In the genomic region with DNA sequence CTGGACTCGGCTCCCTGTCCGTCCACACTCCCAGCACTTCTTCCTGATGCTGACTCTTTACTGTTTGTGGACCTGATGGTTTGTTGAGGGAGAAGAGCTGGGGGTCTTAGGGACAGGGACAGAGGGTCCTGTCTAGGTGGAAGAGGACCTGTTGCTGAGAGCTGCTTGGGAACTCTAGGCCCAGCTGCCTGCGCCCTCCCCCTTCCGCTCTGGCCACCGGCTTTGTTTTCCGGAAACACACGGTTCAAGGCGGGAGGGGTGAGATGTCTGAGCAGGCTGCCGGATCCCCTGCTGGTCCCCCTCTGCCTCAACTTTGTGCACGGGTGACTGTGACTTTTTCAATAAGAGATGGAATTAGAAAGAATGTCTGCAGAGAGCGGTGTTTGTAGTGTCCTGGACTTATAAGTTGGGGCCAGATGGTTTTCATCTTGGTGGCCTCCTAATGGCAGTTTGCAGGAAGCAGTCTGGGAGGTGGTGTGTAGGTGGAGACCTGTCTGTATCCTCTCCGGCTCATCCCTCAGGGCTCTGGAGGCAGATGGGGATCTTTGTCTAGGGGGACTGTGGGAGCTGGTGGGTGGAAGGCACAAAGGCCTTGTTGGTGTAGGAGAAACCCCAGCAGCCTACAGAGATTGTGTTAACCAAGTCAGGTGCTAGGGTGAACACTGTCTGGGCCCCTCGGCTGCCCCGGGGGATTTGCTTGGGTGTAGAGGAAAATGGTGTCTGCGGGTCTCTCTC, we compare ENCODE assay signal across 8 mouse cellular contexts. TPM values are rescaled to one million over a fixed set of nuclear protein-coding genes. Genes with fewer than 3 reads are reported as not detected.
DNase-seq lines count a peak whose midpoint lies in the region; ATAC-seq and TF ChIP-seq lines count a peak whose summit lies in the region.

No protein-coding gene starts in this region.

- peak overlapping the region; percentile 87 for H3K9ac ChIP-seq in forebrain, postnatal 0 days
- peak overlapping the region; percentile 78 for H3K9ac ChIP-seq in hindbrain, embryonic 15.5 days
- peak overlapping the region; percentile 85 for H3K9ac ChIP-seq in limb, embryonic 14.5 days (ENCODE audit: low read depth, low read length, severe bottlenecking)
- peak overlapping the region; percentile 92 for H3K9ac ChIP-seq in midbrain, embryonic 13.5 days (replicated peaks)
- peak overlapping the region; percentile 89 for H3K9ac ChIP-seq in stomach, embryonic 16.5 days (ENCODE audit: low read length)

- no peak for TF ChIP-seq CTCF in brain, embryonic 14.5 days (IDR thresholded peaks at IDR 0.05; ENCODE audit: borderline replicate concordance, extremely low read depth, insufficient read depth, insufficient read length)
- TF ChIP-seq CTCF in forebrain, postnatal 0 days (IDR thresholded peaks at IDR 0.05; ENCODE audit: low read depth), result 0 out of 2 replicates have a peak, but pooled peaks have one; percentile 8

- no peak for ATAC-seq in forebrain, postnatal 0 days
- ATAC-seq in hindbrain, embryonic 15.5 days (ENCODE audit: low FRiP score, low read depth), result no peak
- no peak for ATAC-seq in limb, embryonic 14.5 days (ENCODE audit: low FRiP score, low read depth)
- no peak for ATAC-seq in midbrain, embryonic 13.5 days
- ATAC-seq in stomach, embryonic 16.5 days (ENCODE audit: insufficient read depth, low FRiP score), result no peak

- 19% methylated on average over 15 of the region's 15 CpGs for WGBS in forebrain, postnatal 0 days
- 16% methylated on average over 15 of the region's 15 CpGs for WGBS in hindbrain, embryonic 15.5 days
- 10% methylated on average over 15 of the region's 15 CpGs for WGBS in limb, embryonic 14.5 days
- WGBS in midbrain, embryonic 13.5 days, result 20% methylated on average over 15 of the region's 15 CpGs
- 12% methylated on average over 15 of the region's 15 CpGs for WGBS in stomach, embryonic 16.5 days

- no peaks in the 10 kb centered on the region for H3K9me3 ChIP-seq in forebrain, postnatal 0 days (ENCODE audit: low read length)
- no peaks in the 10 kb centered on the region for H3K9me3 ChIP-seq in hindbrain, embryonic 15.5 days
- no peaks in the 10 kb centered on the region for H3K9me3 ChIP-seq in limb, embryonic 14.5 days (ENCODE audit: control insufficient read depth, low read length)
- H3K9me3 ChIP-seq in midbrain, embryonic 13.5 days, result no peaks in the 10 kb centered on the region
- no peaks in the 10 kb centered on the region for H3K9me3 ChIP-seq in stomach, embryonic 16.5 days (replicated peaks; ENCODE audit: control insufficient read depth, low read length)

- H3K4me3 ChIP-seq in forebrain, postnatal 0 days (ENCODE audit: low read depth, low read length), result peak overlapping the region; percentile 94
- peak overlapping the region; percentile 80 for H3K4me3 ChIP-seq in hindbrain, embryonic 15.5 days
- peak overlapping the region; percentile 85 for H3K4me3 ChIP-seq in limb, embryonic 14.5 days (replicated peaks; ENCODE audit: low read length)
- peak overlapping the region; percentile 83 for H3K4me3 ChIP-seq in midbrain, embryonic 13.5 days (replicated peaks)
- peak overlapping the region; percentile 75 for H3K4me3 ChIP-seq in stomach, embryonic 16.5 days (replicated peaks; ENCODE audit: low read length)

- no peak for TF ChIP-seq POLR2A in brain, embryonic 14.5 days (IDR thresholded peaks at IDR 0.05; ENCODE audit: borderline replicate concordance, extremely low read depth, insufficient read depth, insufficient read length, poor library complexity, severe bottlenecking)
- TF ChIP-seq POLR2A in limb, embryonic 14.5 days (IDR thresholded peaks at IDR 0.05; ENCODE audit: borderline replicate concordance, extremely low read depth, insufficient read depth, insufficient read length), result no peak

- peak overlapping the region; percentile 95 for H3K27ac ChIP-seq in forebrain, postnatal 0 days (ENCODE audit: low read depth, low read length)
- H3K27ac ChIP-seq in hindbrain, embryonic 15.5 days (replicated peaks), result peak overlapping the region; percentile 82
- H3K27ac ChIP-seq in limb, embryonic 14.5 days (replicated peaks; ENCODE audit: low read depth, low read length), result peak overlapping the region; percentile 71
- H3K27ac ChIP-seq in midbrain, embryonic 13.5 days, result peak overlapping the region; percentile 86
- H3K27ac ChIP-seq in stomach, embryonic 16.5 days (ENCODE audit: low read length), result peak overlapping the region; percentile 83

- H3K27me3 ChIP-seq in forebrain, postnatal 0 days (ENCODE audit: insufficient read depth, low read length), result no peaks in the 10 kb centered on the region
- H3K27me3 ChIP-seq in hindbrain, embryonic 15.5 days, result no peaks in the 10 kb centered on the region
- no peaks in the 10 kb centered on the region for H3K27me3 ChIP-seq in limb, embryonic 14.5 days (ENCODE audit: control insufficient read depth, insufficient read depth, low read length)
- no peaks in the 10 kb centered on the region for H3K27me3 ChIP-seq in midbrain, embryonic 13.5 days
- H3K27me3 ChIP-seq in stomach, embryonic 16.5 days (ENCODE audit: control insufficient read depth, insufficient read depth, low read length), result no peaks in the 10 kb centered on the region

- peak; percentile 57 for DNase-seq in layer of hippocampus, adult 11-12 months (ENCODE audit: low spot score)
- no peak for DNase-seq in layer of hippocampus, adult 9-10 months (ENCODE audit: low spot score)
- DNase-seq in brain, embryonic 14.5 days (ENCODE audit: low read depth), result peak; percentile 39
- no peak for DNase-seq in forebrain, postnatal 0 days
- DNase-seq in limb, embryonic 14.5 days (ENCODE audit: low spot score), result peak; percentile 35

- peaks cover 22% of the 10 kb centered on the region; the same call in 1 of the 2 replicates for H3K4me1 ChIP-seq in forebrain, postnatal 0 days (ENCODE audit: insufficient read depth)
- peaks cover 45% of the 10 kb centered on the region for H3K4me1 ChIP-seq in hindbrain, embryonic 15.5 days (replicated peaks)
- H3K4me1 ChIP-seq in limb, embryonic 14.5 days (ENCODE audit: control insufficient read depth, insufficient read depth, low read length), result peaks cover 13% of the 10 kb centered on the region
- peaks cover 49% of the 10 kb centered on the region for H3K4me1 ChIP-seq in midbrain, embryonic 13.5 days (replicated peaks)
- H3K4me1 ChIP-seq in stomach, embryonic 16.5 days (ENCODE audit: control insufficient read depth, insufficient read depth, low read length), result peaks cover 31% of the 10 kb centered on the region

- peaks cover 4% of the 10 kb centered on the region; the same call in 1 of the 2 replicates for H3K36me3 ChIP-seq in forebrain, postnatal 0 days (ENCODE audit: insufficient read depth)
- no peaks in the 10 kb centered on the region for H3K36me3 ChIP-seq in hindbrain, embryonic 15.5 days
- H3K36me3 ChIP-seq in limb, embryonic 14.5 days (ENCODE audit: control insufficient read depth, insufficient read depth, low read length), result no peaks in the 10 kb centered on the region
- no peaks in the 10 kb centered on the region; the same call in 1 of the 2 replicates for H3K36me3 ChIP-seq in midbrain, embryonic 13.5 days
- no peaks in the 10 kb centered on the region for H3K36me3 ChIP-seq in stomach, embryonic 16.5 days (ENCODE audit: control insufficient read depth, insufficient read depth, low read length)

- H3K4me2 ChIP-seq in forebrain, postnatal 0 days (ENCODE audit: low read depth), result peak overlapping the region; percentile 97
- peak overlapping the region; percentile 97 for H3K4me2 ChIP-seq in hindbrain, embryonic 15.5 days
- peak overlapping the region; percentile 94 for H3K4me2 ChIP-seq in limb, embryonic 14.5 days (replicated peaks; ENCODE audit: low read depth, low read length, severe bottlenecking)
- peak overlapping the region; percentile 99 for H3K4me2 ChIP-seq in midbrain, embryonic 13.5 days (replicated peaks)
- peak overlapping the region; percentile 88 for H3K4me2 ChIP-seq in stomach, embryonic 16.5 days (ENCODE audit: low read depth, low read length)

RNA-seq across cellular contexts. Expression of a gene that starts 1.0 kb away (rescaled TPM):
- 213 and 237 TPM in 2 replicates for polyA plus RNA-seq in brain, embryonic 14.5 days (2012; rRNA removed)
- 127 and 135 TPM in 2 replicates for total RNA-seq in forebrain, postnatal 0 days (2014; rRNA removed)
- polyA plus RNA-seq in forebrain, postnatal 0 days (2015; fragmentation: Nextera tagmentation; extraction: Ambion mirVana), result 91.8 and 94.1 TPM in 2 replicates
- polyA plus RNA-seq in hindbrain, embryonic 15.5 days (2015; fragmentation: Nextera tagmentation; extraction: Ambion mirVana), result 109 and 127 TPM in 2 replicates
- polyA plus RNA-seq in limb, embryonic 14.5 days (2012; rRNA removed), result 253 and 298 TPM in 2 replicates
- polyA plus RNA-seq in limb, embryonic 14.5 days (2014; fragmentation: Nextera tagmentation; extraction: Ambion mirVana), result 110 and 125 TPM in 2 replicates
- polyA plus RNA-seq in midbrain, embryonic 13.5 days (2015; fragmentation: Nextera tagmentation; extraction: Ambion mirVana), result 73.8 and 115 TPM in 2 replicates
- polyA plus RNA-seq in stomach, embryonic 16.5 days (2015; fragmentation: Nextera tagmentation; extraction: Ambion mirVana), result 18.1 TPM in 2 replicates

RNA-seq across cellular contexts. Expression of a gene that starts 17.8 kb away (rescaled TPM):
- polyA plus RNA-seq in brain, embryonic 14.5 days (2012; rRNA removed), result 4.2 and 4.5 TPM in 2 replicates
- total RNA-seq in forebrain, postnatal 0 days (2014; rRNA removed), result 1.2 and 2.7 TPM in 2 replicates
- 0.58 and 0.69 TPM in 2 replicates for polyA plus RNA-seq in forebrain, postnatal 0 days (2015; fragmentation: Nextera tagmentation; extraction: Ambion mirVana)
- 3.4 and 4.1 TPM in 2 replicates for polyA plus RNA-seq in hindbrain, embryonic 15.5 days (2015; fragmentation: Nextera tagmentation; extraction: Ambion mirVana)
- polyA plus RNA-seq in limb, embryonic 14.5 days (2012; rRNA removed), result 5.6 and 6.2 TPM in 2 replicates
- polyA plus RNA-seq in limb, embryonic 14.5 days (2014; fragmentation: Nextera tagmentation; extraction: Ambion mirVana), result 2.2 and 2.8 TPM in 2 replicates
- polyA plus RNA-seq in midbrain, embryonic 13.5 days (2015; fragmentation: Nextera tagmentation; extraction: Ambion mirVana), result 4.0 and 4.9 TPM in 2 replicates
- 3.7 and 4.8 TPM in 2 replicates for polyA plus RNA-seq in stomach, embryonic 16.5 days (2015; fragmentation: Nextera tagmentation; extraction: Ambion mirVana)

RNA-seq across cellular contexts. Expression of a gene that starts 20.9 kb away (rescaled TPM):
- polyA plus RNA-seq in brain, embryonic 14.5 days (2012; rRNA removed), result 12.7 and 17.3 TPM in 2 replicates
- 3.0 and 4.9 TPM in 2 replicates for total RNA-seq in forebrain, postnatal 0 days (2014; rRNA removed)
- polyA plus RNA-seq in forebrain, postnatal 0 days (2015; fragmentation: Nextera tagmentation; extraction: Ambion mirVana), result 4.2 and 4.5 TPM in 2 replicates
- 4.8 and 5.4 TPM in 2 replicates for polyA plus RNA-seq in hindbrain, embryonic 15.5 days (2015; fragmentation: Nextera tagmentation; extraction: Ambion mirVana)
- 16.8 and 29.2 TPM in 2 replicates for polyA plus RNA-seq in limb, embryonic 14.5 days (2012; rRNA removed)
- 5.6 and 6.4 TPM in 2 replicates for polyA plus RNA-seq in limb, embryonic 14.5 days (2014; fragmentation: Nextera tagmentation; extraction: Ambion mirVana)
- 6.1 and 7.6 TPM in 2 replicates for polyA plus RNA-seq in midbrain, embryonic 13.5 days (2015; fragmentation: Nextera tagmentation; extraction: Ambion mirVana)
- polyA plus RNA-seq in stomach, embryonic 16.5 days (2015; fragmentation: Nextera tagmentation; extraction: Ambion mirVana), result 5.6 and 6.7 TPM in 2 replicates

RNA-seq across cellular contexts. Expression of a gene that starts 21.0 kb away (rescaled TPM):
- polyA plus RNA-seq in brain, embryonic 14.5 days (2012; rRNA removed), result 62.0 and 62.5 TPM in 2 replicates
- total RNA-seq in forebrain, postnatal 0 days (2014; rRNA removed), result 21.0 and 24.1 TPM in 2 replicates
- 86.8 and 87.9 TPM in 2 replicates for polyA plus RNA-seq in forebrain, postnatal 0 days (2015; fragmentation: Nextera tagmentation; extraction: Ambion mirVana)
- polyA plus RNA-seq in hindbrain, embryonic 15.5 days (2015; fragmentation: Nextera tagmentation; extraction: Ambion mirVana), result 64.2 and 71.6 TPM in 2 replicates
- 83.1 and 107 TPM in 2 replicates for polyA plus RNA-seq in limb, embryonic 14.5 days (2012; rRNA removed)
- 91.4 and 104 TPM in 2 replicates for polyA plus RNA-seq in limb, embryonic 14.5 days (2014; fragmentation: Nextera tagmentation; extraction: Ambion mirVana)
- polyA plus RNA-seq in midbrain, embryonic 13.5 days (2015; fragmentation: Nextera tagmentation; extraction: Ambion mirVana), result 60.2 and 60.3 TPM in 2 replicates
- polyA plus RNA-seq in stomach, embryonic 16.5 days (2015; fragmentation: Nextera tagmentation; extraction: Ambion mirVana), result 92.1 and 99.9 TPM in 2 replicates

RNA-seq across cellular contexts. Expression of a gene that starts 33.2 kb away (rescaled TPM):
- 91.9 and 113 TPM in 2 replicates for polyA plus RNA-seq in brain, embryonic 14.5 days (2012; rRNA removed)
- 105 and 131 TPM in 2 replicates for total RNA-seq in forebrain, postnatal 0 days (2014; rRNA removed)
- polyA plus RNA-seq in forebrain, postnatal 0 days (2015; fragmentation: Nextera tagmentation; extraction: Ambion mirVana), result 70.4 and 77.6 TPM in 2 replicates
- 83.6 and 93.2 TPM in 2 replicates for polyA plus RNA-seq in hindbrain, embryonic 15.5 days (2015; fragmentation: Nextera tagmentation; extraction: Ambion mirVana)
- polyA plus RNA-seq in limb, embryonic 14.5 days (2012; rRNA removed), result 87.8 and 122 TPM in 2 replicates
- 78.0 and 89.1 TPM in 2 replicates for polyA plus RNA-seq in limb, embryonic 14.5 days (2014; fragmentation: Nextera tagmentation; extraction: Ambion mirVana)
- 60.9 and 80.6 TPM in 2 replicates for polyA plus RNA-seq in midbrain, embryonic 13.5 days (2015; fragmentation: Nextera tagmentation; extraction: Ambion mirVana)
- polyA plus RNA-seq in stomach, embryonic 16.5 days (2015; fragmentation: Nextera tagmentation; extraction: Ambion mirVana), result 11.5 and 12.7 TPM in 2 replicates

Comparison
In these comparisons a context has a peak if more than half of its experiments do, and no peak if none do; other contexts are left out.
1. DNase-seq: peak in layer of hippocampus, adult 11-12 months (single experiment), brain, embryonic 14.5 days (single experiment) and limb, embryonic 14.5 days (single experiment); none in layer of hippocampus, adult 9-10 months (single experiment) and forebrain, postnatal 0 days (single experiment).
2. Peak in every context shown above with its lines, with median percentiles within 50 percentile points of each other: H3K27ac ChIP-seq, H3K4me2 ChIP-seq, H3K4me3 ChIP-seq and H3K9ac ChIP-seq.